Mouse (Mus musculus) ES-Bruce4 (cell line): ENCODE results near the gene Gab1. TPM values are rescaled to one million over a fixed set of nuclear protein-coding genes. Genes with fewer than 3 reads are reported as not detected.
"Not testable (repeated sequence)": the region's sequence is repeated elsewhere in the genome, so short reads cannot be mapped to it uniquely, and the experiment has no call there.

Experiments used
- H3K27ac ChIP-seq: 2 replicates; pipeline ENCODE4 v1.5.1; 2012; ENCODE audit warnings: low read length, inconsistent platforms; ENCODE audit not compliant: insufficient read depth
- H3K27me3 ChIP-seq: 2 replicates; pipeline ENCODE4 v1.6.1; 2012; ENCODE audit warnings: mild to moderate bottlenecking, low read length, inconsistent platforms; ENCODE audit not compliant: control insufficient read depth, poor library complexity, insufficient read depth, severe bottlenecking
- H3K36me3 ChIP-seq: 2 replicates; pipeline ENCODE4 v1.6.1; 2012; ENCODE audit warnings: inconsistent platforms, mild to moderate bottlenecking, low read length, moderate library complexity; ENCODE audit not compliant: control insufficient read depth, poor library complexity, insufficient read depth, severe bottlenecking
- H3K4me1 ChIP-seq: one replicate; pipeline ENCODE4 v1.8.1; 2011; ENCODE audit warnings: low read length; ENCODE audit not compliant: control insufficient read depth, insufficient read depth
- H3K4me3 ChIP-seq: 2 replicates; pipeline ENCODE4 v1.5.1; 2011; ENCODE audit warnings: low read depth, mild to moderate bottlenecking, low read length
- H3K9ac ChIP-seq: 2 replicates; pipeline ENCODE4 v1.6.1; 2012; ENCODE audit warnings: low read depth, mild to moderate bottlenecking, inconsistent platforms; ENCODE audit not compliant: poor library complexity, severe bottlenecking
- H3K9me3 ChIP-seq: replicated peaks from 2 replicates; pipeline ENCODE4 v1.6.1; 2012; ENCODE audit warnings: mild to moderate bottlenecking, low read length, inconsistent platforms; ENCODE audit not compliant: control insufficient read depth, poor library complexity, insufficient read depth, severe bottlenecking
- CTCF ChIP-seq: IDR thresholded peaks from one replicate; pipeline ENCODE4 v1.8.1; 2011; ENCODE audit warnings: low read depth, low read length
- EP300 ChIP-seq: IDR thresholded peaks from 2 replicates; pipeline ENCODE4 v1.6.1; 2011; ENCODE audit warnings: low read depth, low read length; ENCODE audit not compliant: insufficient read depth
- POLR2A ChIP-seq: IDR thresholded peaks from one replicate; pipeline ENCODE4 v1.8.1; 2011; ENCODE audit warnings: low read length; ENCODE audit not compliant: insufficient read depth
- polyA plus RNA-seq: library from polyadenylated mRNA; stranded (reverse); fragments of >200 nt; gene quantifications from 2 replicates; pipeline ENCODE4 v1.2.4, GENCODE M21; 2011; ENCODE audit warnings: low read depth; ENCODE audit not compliant: missing spikeins, insufficient read depth, insufficient read length

The Gab1 gene
- polyA plus RNA-seq, 1 experiment, result 158 TPM

DNA sequence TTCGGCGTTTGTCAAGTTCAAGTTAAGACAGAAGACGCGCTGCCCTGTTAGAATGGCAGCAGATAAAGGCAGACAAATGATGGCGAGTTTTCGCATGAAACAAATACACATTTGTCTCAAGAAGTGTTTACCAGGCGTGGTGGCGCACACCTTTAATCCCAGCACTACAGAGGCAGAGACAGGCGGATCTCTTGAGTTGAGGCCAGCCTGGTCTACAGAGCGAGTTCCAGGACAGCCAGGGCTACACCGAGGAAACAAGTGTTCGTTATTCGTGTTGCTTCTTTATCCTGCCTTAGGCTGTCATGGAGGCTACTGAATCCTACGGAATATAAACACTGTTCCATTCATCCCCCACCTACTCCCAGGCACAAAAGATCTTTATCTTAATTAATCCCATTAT lies 140.4 kb downstream of the Gab1 start:
- TF ChIP-seq CTCF (no peak), POLR2A (no peak), EP300 (no peak)
- Histone ChIP-seq H3K9me3 (no peaks in the 10 kb centered on the region), H3K4me1 (no peaks in the 10 kb centered on the region), H3K4me3 (peak overlapping the region; percentile 68), H3K36me3 (peaks cover 10% of the 10 kb centered on the region), H3K9ac (peak overlapping the region; percentile 91), H3K27ac (peak overlapping the region; percentile 75), H3K27me3 (no peaks in the 10 kb centered on the region)

DNA sequence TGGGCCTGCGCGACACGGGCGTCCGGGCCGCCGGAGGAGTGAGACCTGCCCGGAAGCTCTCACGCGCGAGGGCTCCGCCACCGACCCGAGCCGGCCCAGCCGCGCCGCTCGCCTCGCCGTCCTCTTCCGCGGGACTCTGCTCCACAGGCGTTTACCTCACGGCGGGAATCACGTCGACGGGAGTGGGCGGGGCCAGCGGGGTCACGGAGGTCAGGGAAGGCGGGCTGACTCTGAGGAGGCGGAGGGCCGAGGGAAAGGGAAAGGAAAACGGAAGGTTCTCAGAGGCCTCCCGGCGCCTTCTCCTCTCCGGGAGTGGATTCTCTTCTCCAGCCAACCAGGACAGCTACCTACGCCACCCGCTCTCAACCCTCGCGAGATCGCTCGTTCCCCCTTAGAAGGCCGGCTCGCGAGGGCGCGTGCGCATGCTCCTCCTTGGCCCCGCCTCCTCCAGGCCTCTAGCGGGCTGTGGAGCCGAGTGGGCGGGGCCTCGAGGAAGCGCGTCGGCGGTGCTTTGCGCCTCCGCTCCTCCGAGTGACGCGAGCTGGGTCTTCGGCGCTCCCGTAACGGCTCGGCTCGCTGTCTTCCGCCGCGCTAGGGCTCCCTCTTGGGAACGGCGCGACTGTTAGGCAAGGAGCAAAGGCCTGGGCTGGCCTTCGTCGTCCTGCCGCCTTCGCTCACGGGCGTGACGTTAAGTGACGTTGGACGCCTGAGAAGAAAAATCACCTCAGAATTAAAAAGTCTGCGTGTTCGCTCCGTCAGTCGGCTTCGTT lies 141.0 kb downstream of the Gab1 start, which contains the start of gene Smarca5:
Gene Smarca5 (minus strand): TSS at position 343 of the 770 bp plus-strand sequence.
- Histone ChIP-seq H3K4me3 (peak within 1 kb of the TSS; percentile 73), H3K9ac (peak within 1 kb of the TSS; percentile 91), H3K27ac (peak within 1 kb of the TSS; percentile 87), H3K36me3 (peaks cover 14% of the 10 kb centered on the region)
- H3K9me3 ChIP-seq, H3K27me3 ChIP-seq, H3K4me1 ChIP-seq: not testable (repeated sequence)
- TF ChIP-seq POLR2A, result peak; percentile 56

DNA sequence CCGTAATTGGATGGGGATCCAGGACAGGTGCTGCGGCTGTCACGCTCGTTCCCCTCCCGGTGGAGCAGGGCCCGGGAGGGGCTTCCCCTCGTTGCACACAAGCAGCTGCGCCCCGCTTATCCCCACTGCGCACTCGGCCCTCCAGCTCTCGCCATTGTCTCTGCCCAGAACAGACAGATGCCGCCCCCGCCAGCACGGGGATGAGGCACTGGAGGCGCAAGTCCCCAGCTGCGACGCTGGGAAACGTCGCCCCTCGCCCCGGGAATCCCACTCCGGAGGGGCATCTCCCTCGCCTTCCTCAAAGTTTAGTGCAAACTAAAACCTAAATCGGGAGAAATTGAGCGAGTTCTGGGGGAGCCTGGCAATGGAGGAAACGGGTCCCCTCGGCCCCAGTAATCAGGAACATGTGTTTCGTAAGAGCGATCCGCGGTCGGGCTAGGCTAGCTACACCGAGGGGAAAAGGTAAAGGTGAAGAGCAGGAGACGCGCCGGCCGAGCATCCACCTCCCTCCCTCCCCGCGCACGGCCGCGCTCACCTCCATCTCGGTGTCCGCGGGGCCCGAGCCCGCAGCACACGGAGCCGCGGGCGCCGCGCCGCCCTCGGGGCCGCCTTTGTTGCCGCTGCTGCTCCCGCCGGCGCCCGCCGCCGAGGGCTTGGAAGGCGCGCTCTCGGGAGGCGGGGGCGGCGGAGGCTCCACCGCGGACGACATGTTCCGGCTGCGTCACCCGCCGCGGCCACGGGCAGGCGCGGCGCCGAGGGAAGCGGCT lies 141.7 kb downstream of the Gab1 start:
- Histone ChIP-seq H3K9me3 (no peaks in the 10 kb centered on the region), H3K27me3 (no peaks in the 10 kb centered on the region), H3K36me3 (peaks cover 20% of the 10 kb centered on the region), H3K4me1 (no peaks in the 10 kb centered on the region), H3K4me3 (peak overlapping the region; percentile 73), H3K27ac (peak overlapping the region; percentile 87), H3K9ac (peak overlapping the region; percentile 91)
- no peak for TF ChIP-seq CTCF
- no peak for TF ChIP-seq EP300
- TF ChIP-seq POLR2A, result no peak

DNA sequence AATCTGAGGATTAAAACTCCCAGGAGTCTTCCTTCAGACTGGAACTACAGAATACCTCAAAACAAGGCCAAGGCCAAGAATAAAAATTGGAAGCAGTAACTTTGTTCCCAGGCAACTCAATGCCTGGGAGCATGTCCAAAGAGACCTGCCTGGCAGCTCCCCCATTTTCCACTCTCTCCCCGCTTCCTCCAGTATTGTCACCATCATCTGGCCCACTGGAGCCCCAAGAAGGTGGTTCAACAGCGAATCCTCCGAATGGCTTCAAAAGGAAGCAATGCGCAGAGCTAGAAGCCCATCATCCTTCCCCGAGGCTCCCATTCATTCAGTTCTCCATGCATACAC lies 142.3 kb downstream of the Gab1 start:
- Histone ChIP-seq H3K9ac (peak overlapping the region; percentile 91), H3K27me3 (no peaks in the 10 kb centered on the region), H3K4me1 (no peaks in the 10 kb centered on the region), H3K9me3 (no peaks in the 10 kb centered on the region), H3K27ac (peak overlapping the region; percentile 87), H3K4me3 (peak overlapping the region; percentile 73), H3K36me3 (peaks cover 25% of the 10 kb centered on the region)
- TF ChIP-seq CTCF (no peak), EP300 (no peak)

DNA sequence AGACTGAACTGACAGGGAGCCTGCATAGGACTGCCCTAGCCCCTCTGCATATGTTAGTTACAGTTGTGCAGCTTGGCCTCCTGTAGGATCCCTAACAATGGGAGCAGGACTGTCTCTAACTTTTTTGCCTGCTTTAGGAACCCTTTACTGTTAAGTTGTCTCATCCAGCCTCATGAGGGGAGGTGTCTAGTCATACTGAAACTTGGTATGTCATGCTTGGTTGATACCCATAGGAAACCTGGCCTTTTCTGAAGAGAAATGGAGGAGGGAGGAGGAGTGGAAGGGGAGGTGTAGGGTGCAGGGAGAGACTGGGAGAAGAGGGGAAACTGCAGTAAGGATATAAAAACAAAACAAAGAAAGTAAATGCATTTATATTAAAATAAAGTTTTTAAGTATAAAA lies 148.0 kb downstream of the Gab1 start:
- H3K36me3 ChIP-seq, result peaks cover 66% of the 10 kb centered on the region
- no peak overlapping the region for H3K9ac ChIP-seq

DNA sequence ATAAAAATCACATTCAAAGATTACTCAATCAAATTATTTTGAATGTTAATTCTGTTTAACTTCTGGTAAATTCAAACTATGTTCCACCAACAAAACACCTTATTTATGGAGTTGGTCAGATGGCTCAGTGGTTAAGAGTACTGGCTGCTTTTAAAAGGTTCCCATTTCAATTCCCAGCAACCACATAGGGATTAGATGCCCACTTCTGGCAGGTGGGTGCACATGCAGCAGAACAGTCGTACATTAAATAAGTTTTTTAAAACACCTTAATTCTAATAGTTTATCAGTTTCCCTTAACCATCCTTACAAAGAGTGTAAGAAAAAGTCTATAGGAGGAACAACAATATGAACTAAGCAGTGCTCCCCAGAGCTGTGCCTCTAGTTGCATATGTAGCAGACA lies 165.9 kb downstream of the Gab1 start:
- H3K36me3 ChIP-seq, result peaks cover 65% of the 10 kb centered on the region
- no peak overlapping the region for H3K9ac ChIP-seq
- H3K4me1 ChIP-seq, result no peaks in the 10 kb centered on the region
- no peaks in the 10 kb centered on the region for H3K27me3 ChIP-seq
- no peak overlapping the region for H3K27ac ChIP-seq
- TF ChIP-seq EP300 (no peak), CTCF (no peak)
- no peak overlapping the region for H3K4me3 ChIP-seq
- H3K9me3 ChIP-seq, result no peaks in the 10 kb centered on the region

More for the DNA sequence above, 148.0 kb downstream of the Gab1 start:
- no peak overlapping the region for H3K27ac ChIP-seq
- no peak overlapping the region for H3K4me3 ChIP-seq
- H3K4me1 ChIP-seq, result no peaks in the 10 kb centered on the region
- no peak for TF ChIP-seq POLR2A
- TF ChIP-seq CTCF, result no peak
- no peak for TF ChIP-seq EP300
- peaks cover 4% of the 10 kb centered on the region; the same call in 1 of the 2 replicates for H3K9me3 ChIP-seq
- no peaks in the 10 kb centered on the region for H3K27me3 ChIP-seq

Other genes with a start within 250 kb of the Gab1 start
- 142 and 155 TPM in 2 replicates for gene Smarca5, start 141.0 kb downstream of the Gab1 start, polyA plus RNA-seq
- gene Usp38, start 134.4 kb upstream of the Gab1 start, polyA plus RNA-seq, result 21.6 and 24.0 TPM in 2 replicates